Mouse (Mus musculus) olfactory bulb, adult 2 months (tissue): Measurements from ENCODE around the gene Pla2g7.

Experiments used
- CTCF ChIP-seq: fragments of 200-500 bp; IDR thresholded peaks from 2 replicates; pipeline ENCODE4 v1.5.1; 2012; ENCODE audit warnings: low read depth, mild to moderate bottlenecking, low read length, moderate library complexity; ENCODE audit not compliant: insufficient read depth
- POLR2A ChIP-seq: fragments of 200-500 bp; IDR thresholded peaks from 2 replicates; pipeline ENCODE4 v1.6.1; 2012; ENCODE audit warnings: mild to moderate bottlenecking, low read depth, low read length, moderate library complexity; ENCODE audit not compliant: insufficient read depth

DNA sequence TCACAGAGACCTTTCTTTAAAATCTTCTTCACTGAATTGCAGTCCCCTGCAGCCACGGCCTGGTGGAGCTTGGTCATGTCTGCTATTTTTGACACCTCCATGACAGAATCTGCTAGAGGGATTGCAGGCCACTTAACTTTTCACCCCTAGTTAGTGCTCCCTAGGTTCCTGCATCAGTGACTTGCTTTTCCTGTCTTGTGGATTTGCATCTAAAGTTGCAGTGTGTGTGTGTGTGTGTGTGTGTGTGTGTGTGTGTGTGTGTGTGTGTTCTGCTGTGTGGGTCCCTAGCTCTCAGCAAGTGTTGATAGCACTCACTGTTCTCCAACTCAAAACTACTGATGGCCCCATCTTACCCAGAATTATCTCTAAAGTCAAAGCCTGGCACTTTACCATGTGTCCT is 24.4 kb upstream of the Pla2g7 start, which contains the start of gene Ankrd66:
- TF ChIP-seq POLR2A (no peak), CTCF (no peak)
